Mouse (Mus musculus) spleen, postnatal 14 days (tissue): ENCODE data around the gene Ikbkg.
"Not testable (repeated sequence)": the region's sequence is repeated elsewhere in the genome, so short reads cannot be mapped to it uniquely, and the experiment has no call there.

Experiments
- DNase-seq, 2 experiments: peaks; one replicate each; pipeline ENCODE4 v3.0.0; 2021 to 2022; ENCODE audit warnings: low spot score in 2 of 2

Ikbkg gene

GRCm38 (mm10) chrX:74392535-74393443, at the start of gene Ikbkg, which contains the start of gene Fam3a:
Ikbkg (plus strand) TSS chrX:74393290.
Fam3a (minus strand) TSS chrX:74393272.
- DNase-seq: peak; percentile 67 to 71

GRCm38 (mm10) chrX:74352645-74353466, 40.2 kb upstream of the Ikbkg start:
- DNase-seq: no peak

- peak; percentile 58 to 72 for DNase-seq
Measured at GRCm38 (mm10) chrX:74353467-74353770, 39.7 kb upstream of the Ikbkg start, which contains the start of gene Lage3. Lage3 (minus strand) TSS chrX:74353618.

GRCm38 (mm10) chrX:74357069-74357468, 36.0 kb upstream of the Ikbkg start:
- not testable (repeated sequence) for DNase-seq

GRCm38 (mm10) chrX:74359171-74359570, 33.9 kb upstream of the Ikbkg start:
- no peak for DNase-seq

GRCm38 (mm10) chrX:74367512-74367911, 25.6 kb upstream of the Ikbkg start:
- DNase-seq: no peak

- DNase-seq: peak; percentile 43 to 59
Measured at GRCm38 (mm10) chrX:74368209-74368909, 24.7 kb upstream of the Ikbkg start.

- DNase-seq: peak; percentile 70 to 82
Measured at GRCm38 (mm10) chrX:74372888-74373549, 20.1 kb upstream of the Ikbkg start, which contains the start of the genes Ubl4a and Slc10a3. Ubl4a (minus strand) TSS chrX:74373218. Slc10a3 (minus strand) TSS chrX:74373349.

GRCm38 (mm10) chrX:74384451-74384850, 8.6 kb upstream of the Ikbkg start:
- no peak for DNase-seq

GRCm38 (mm10) chrX:74388153-74388552, 4.9 kb upstream of the Ikbkg start:
- no peak for DNase-seq

GRCm38 (mm10) chrX:74400136-74400535, 7.0 kb downstream of the Ikbkg start:
- no peak for DNase-seq

- DNase-seq: no peak
Measured at GRCm38 (mm10) chrX:74408340-74408739, 15.2 kb downstream of the Ikbkg start.

- DNase-seq: peak; percentile 20 to 53
Measured at GRCm38 (mm10) chrX:74413377-74413776, 20.3 kb downstream of the Ikbkg start.

- no peak for DNase-seq
Measured at GRCm38 (mm10) chrX:74424443-74424842, 31.4 kb downstream of the Ikbkg start.

GRCm38 (mm10) chrX:74425195-74425594, 32.1 kb downstream of the Ikbkg start:
- DNase-seq: peak; percentile 32 to 59

- DNase-seq: no peak
Measured at GRCm38 (mm10) chrX:74426256-74426655, 33.2 kb downstream of the Ikbkg start.

GRCm38 (mm10) chrX:74427116-74427515, 34.0 kb downstream of the Ikbkg start:
- no peak for DNase-seq

- DNase-seq: peak in 1 of 2 experiments; percentile 4
Measured at GRCm38 (mm10) chrX:74428146-74428825, 35.2 kb downstream of the Ikbkg start.

- peak; percentile 78 to 84 for DNase-seq
Measured at GRCm38 (mm10) chrX:74428826-74429276, 35.8 kb downstream of the Ikbkg start, which contains the start of gene G6pdx. G6pdx (minus strand) TSS chrX:74429194.

- peak; percentile 34 to 55 for DNase-seq
Measured at GRCm38 (mm10) chrX:74429290-74429821, 36.3 kb downstream of the Ikbkg start.
